Mouse (Mus musculus) heart, adult 2 months (tissue): ENCODE data around the gene Gm49321. TPM values are rescaled to one million over a fixed set of nuclear protein-coding genes. Genes with fewer than 3 reads are reported as not detected.

ENCODE experiments used
- DNase-seq, 2 experiments: peaks; one replicate each; pipeline ENCODE4 v3.0.0; 2021
- H3K27ac ChIP-seq: fragments of 200-600 bp; 2 replicates; pipeline ENCODE4 v1.8.1; 2022
- H3K27me3 ChIP-seq: fragments of 200-500 bp; 2 replicates; pipeline ENCODE4 v1.6.1; 2012; ENCODE audit warnings: mild to moderate bottlenecking, low read length, inconsistent platforms, mixed read lengths; ENCODE audit not compliant: control insufficient read depth, insufficient read depth
- H3K36me3 ChIP-seq: fragments of 200-500 bp; 2 replicates; pipeline ENCODE4 v1.6.1; 2012; ENCODE audit warnings: low read length, inconsistent platforms; ENCODE audit not compliant: control insufficient read depth, insufficient read depth
- H3K4me1 ChIP-seq: fragments of 200-500 bp; 2 replicates; pipeline ENCODE4 v1.6.1; 2011; ENCODE audit warnings: low read length; ENCODE audit not compliant: control insufficient read depth, insufficient read depth
- H3K4me3 ChIP-seq: fragments of 200-600 bp; 2 replicates; pipeline ENCODE4 v1.8.1; 2022
- H3K79me2 ChIP-seq: fragments of 200-500 bp; replicated peaks from 2 replicates; pipeline ENCODE4 v1.6.1; 2012; ENCODE audit warnings: mild to moderate bottlenecking, inconsistent platforms, low read length, moderate library complexity, mixed read lengths; ENCODE audit not compliant: control insufficient read depth, insufficient read depth
- H3K9ac ChIP-seq: fragments of 200-500 bp; 2 replicates; pipeline ENCODE4 v1.6.1; 2012; ENCODE audit warnings: low read depth, mild to moderate bottlenecking, control low read depth, inconsistent platforms, low read length, mixed read lengths
- CTCF ChIP-seq: fragments of 200-600 bp; IDR thresholded peaks from 2 replicates; pipeline ENCODE4 v1.8.1; 2022; ENCODE audit warnings: antibody characterized with exemption, mild to moderate bottlenecking, moderate library complexity
- EP300 ChIP-seq: fragments of 200-500 bp; IDR thresholded peaks from 2 replicates; pipeline ENCODE4 v1.6.1; 2011; ENCODE audit warnings: low read depth, low read length, control low read depth; ENCODE audit not compliant: insufficient read depth
- POLR2A ChIP-seq: fragments of 200-500 bp; IDR thresholded peaks from 2 replicates; pipeline ENCODE4 v1.6.1; 2011; ENCODE audit warnings: mild to moderate bottlenecking, low read depth, low read length, control low read depth; ENCODE audit not compliant: insufficient read depth
- WGBS: fragments of 180-500 bp; shearing (Covaris S2); methylation state at CpG from one replicate; pipeline ENCODE4 v1.1.7; 2018; 5-methylcytosine and 5-hydroxymethylcytosine counted together
- intact Hi-C: fragments of 180-260 bp; cut with DNase I; formaldehyde crosslinking; loops from one replicate; pipeline ENCODE4 v1.15.1; 2025
- polyA plus RNA-seq: library from polyadenylated mRNA; depleted of rRNA; stranded (reverse); fragments of >200 nt; gene quantifications from 2 replicates; pipeline ENCODE4 v1.2.3, GENCODE M21; 2012
- total RNA-seq, 2 experiments: library from RNA; stranded (reverse); gene quantifications; 2 replicates each; pipeline ENCODE4 v1.2.3; 2021

Gene Gm49321
- total and polyA plus RNA-seq, 3 experiments, result 6.9 to 7.2 TPM; not detected in 1

- Histone ChIP-seq H3K4me1 (peaks cover 2% of the 10 kb centered on the region), H3K27ac (peak within 1 kb of the TSS; percentile 84), H3K4me3 (peak within 1 kb of the TSS; percentile 90), H3K9ac (peak within 1 kb of the TSS; percentile 87), H3K27me3 (no peaks in the 10 kb centered on the region), H3K36me3 (peaks cover 2% of the 10 kb centered on the region), H3K79me2 (no peaks in the 10 kb centered on the region)
- peak; percentile 96 to 98 for DNase-seq
- under 1% methylated on average over 60 of the region's 60 CpGs for WGBS
- TF ChIP-seq POLR2A, result peak; percentile 84
- no peak for TF ChIP-seq CTCF
- TF ChIP-seq EP300, result no peak
- intact Hi-C loops, result loop anchor here (10.0 kb wide), 1 partner anchor 1200 kb away; no protein-coding TSS in a partner anchor
Measured at GRCm38 (mm10) chr12:73964291-73965281, 27.1 kb downstream of the Gm49321 start, which contains the start of gene Snapc1. TSS of gene Snapc1 (plus strand) at chr12:73964481.

DNA sequence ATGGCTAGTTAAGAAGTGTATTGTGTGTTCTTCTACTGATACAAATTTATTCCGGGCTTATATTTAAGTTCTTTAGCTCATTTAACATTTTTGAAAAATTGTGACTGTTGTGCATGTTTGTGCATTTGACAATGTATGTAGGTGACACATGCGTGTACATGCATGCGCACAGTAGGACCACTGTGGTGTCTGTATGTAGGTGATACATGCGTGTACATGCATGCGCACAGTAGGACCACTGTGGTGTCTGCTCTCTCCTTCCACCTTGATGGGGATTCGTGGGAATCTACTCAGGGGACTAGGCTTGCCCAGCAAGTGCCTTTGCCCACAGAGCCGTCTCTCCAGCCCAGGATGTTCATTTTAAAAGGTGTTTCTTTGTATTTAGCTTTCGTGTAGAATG lies 31.7 kb downstream of the Gm49321 start:
- TF ChIP-seq POLR2A (no peak), EP300 (no peak), CTCF (no peak)
- Histone ChIP-seq H3K27ac (no peak overlapping the region), H3K27me3 (no peaks in the 10 kb centered on the region), H3K36me3 (peaks cover 2% of the 10 kb centered on the region), H3K4me1 (peaks cover 2% of the 10 kb centered on the region), H3K9ac (no peak overlapping the region), H3K4me3 (no peak overlapping the region), H3K79me2 (no peaks in the 10 kb centered on the region)
- intact Hi-C loops, result loop anchor here (10.0 kb wide), 1 partner anchor 1204 kb away; no protein-coding TSS in a partner anchor
- DNase-seq, result no peak
- 96% methylated on average over 8 of the region's 8 CpGs for WGBS

- Histone ChIP-seq H3K36me3 (peaks cover 4% of the 10 kb centered on the region), H3K9ac (no peak overlapping the region), H3K27ac (no peak overlapping the region), H3K4me1 (peaks cover 1% of the 10 kb centered on the region; the same call in 1 of the 2 replicates), H3K27me3 (no peaks in the 10 kb centered on the region), H3K4me3 (no peak overlapping the region), H3K79me2 (no peaks in the 10 kb centered on the region)
- TF ChIP-seq POLR2A (no peak), CTCF (no peak), EP300 (no peak)
- no peak for DNase-seq
- intact Hi-C loops, result no loop called here
- WGBS, result 82% methylated on average over 6 of the region's 6 CpGs
Measured at GRCm38 (mm10) chr12:73974584-73974983, 37.1 kb downstream of the Gm49321 start.

GRCm38 (mm10) chr12:73978144-73978543 lies 40.7 kb downstream of the Gm49321 start:
- intact Hi-C loops, result no loop called here
- DNase-seq, result no peak
- Histone ChIP-seq H3K9ac (no peak overlapping the region), H3K27ac (no peak overlapping the region), H3K27me3 (no peaks in the 10 kb centered on the region), H3K4me1 (peaks cover 1% of the 10 kb centered on the region), H3K36me3 (peaks cover 4% of the 10 kb centered on the region), H3K79me2 (no peaks in the 10 kb centered on the region), H3K4me3 (no peak overlapping the region)
- TF ChIP-seq CTCF (no peak), POLR2A (no peak), EP300 (no peak)
- WGBS, result 91% methylated on average over 3 of the region's 3 CpGs

GRCm38 (mm10) chr12:73979667-73980066 lies 42.2 kb downstream of the Gm49321 start:
- no peaks in the 10 kb centered on the region for H3K27me3 ChIP-seq
- DNase-seq, result no peak
- H3K79me2 ChIP-seq, result no peaks in the 10 kb centered on the region
- WGBS, result 85% methylated on average over 5 of the region's 5 CpGs
- intact Hi-C loops, result no loop called here
- no peak overlapping the region for H3K4me3 ChIP-seq
- H3K4me1 ChIP-seq, result peaks cover 1% of the 10 kb centered on the region
- H3K36me3 ChIP-seq, result peaks cover 5% of the 10 kb centered on the region
- TF ChIP-seq POLR2A (no peak), EP300 (no peak), CTCF (no peak)
- H3K9ac ChIP-seq, result no peak overlapping the region
- no peak overlapping the region for H3K27ac ChIP-seq

GRCm38 (mm10) chr12:73982533-73982932 lies 45.1 kb downstream of the Gm49321 start:
- TF ChIP-seq POLR2A (no peak), CTCF (no peak), EP300 (no peak)
- no peak overlapping the region for H3K9ac ChIP-seq
- peak; percentile 63 to 64 for DNase-seq
- H3K4me1 ChIP-seq, result peaks cover 1% of the 10 kb centered on the region
- no peak overlapping the region for H3K27ac ChIP-seq
- intact Hi-C loops, result no loop called here
- no peaks in the 10 kb centered on the region for H3K27me3 ChIP-seq
- H3K36me3 ChIP-seq, result peaks cover 3% of the 10 kb centered on the region
- no peaks in the 10 kb centered on the region for H3K79me2 ChIP-seq
- H3K4me3 ChIP-seq, result no peak overlapping the region
- 25% methylated on average over 14 of the region's 14 CpGs for whole genome bisulfite sequencing
